24 mouse cellular contexts compared by ENCODE assay signal in genomic region chr3:152905800-152906199, GRCm38 (mm10).
DNase-seq lines count a peak whose midpoint lies in the region; ATAC-seq and TF ChIP-seq lines count a peak whose summit lies in the region.
"Had no signal": no experiment of that assay in that cellular context is flagged by ENCODE, and none has a peak within 500 bp of the region (broad histone marks: within the 10 kb centered on the region; RNA-seq: fewer than 3 reads in every experiment).

No protein-coding gene starts in this region.

- no peak overlapping the region for H3K4me3 ChIP-seq in MEL (ENCODE audit: control insufficient read depth in 1 of 2, insufficient read depth in 1 of 2, low read depth in 2 of 2, low read length in 2 of 2)
- H3K4me3 ChIP-seq: embryonic facial prominence, embryonic 15.5 days; erythroblast, embryonic 14.5 days; heart, embryonic 10.5 days; heart, embryonic 15.5 days; hindbrain, embryonic 10.5 days; hindbrain, embryonic 15.5 days had no signal

- TF ChIP-seq POLR2A in MEL (IDR thresholded peaks at IDR 0.05; ENCODE audit: control insufficient read depth in 1 of 2, insufficient read depth in 1 of 2, low read depth in 1 of 2, low read length in 2 of 2, poor library complexity in 1 of 2), result no peak
- TF ChIP-seq POLR2A in brain, embryonic 14.5 days (IDR thresholded peaks at IDR 0.05; ENCODE audit: borderline replicate concordance, extremely low read depth, insufficient read depth, insufficient read length, poor library complexity, severe bottlenecking), result no peak

- peaks cover 0 to 11% of the 10 kb centered on the region in 2 experiments; a peak in 3 of 4 replicates for H3K27me3 ChIP-seq in MEL (ENCODE audit: control insufficient read depth in 1 of 2, insufficient read depth in 2 of 2, low read length in 2 of 2)
- H3K27me3 ChIP-seq: CH12.LX; embryonic facial prominence, embryonic 15.5 days; heart, embryonic 15.5 days; hindbrain, embryonic 15.5 days had no signal

- no peak for TF ChIP-seq RAD21 in MEL (IDR thresholded peaks at IDR 0.05; ENCODE audit: low read depth, low read length)

- intact Hi-C loops in left cerebral cortex, postnatal 10 days (cut with DNase I), result no loop called here
- intact Hi-C loops in gastrocnemius, postnatal 36 days (cut with DNase I), result no loop called here

- H3K27ac ChIP-seq in MEL (ENCODE audit: control insufficient read depth, low read depth, low read length), result no peak overlapping the region
- H3K27ac ChIP-seq: embryonic facial prominence, embryonic 15.5 days; heart, embryonic 10.5 days; heart, embryonic 15.5 days; hindbrain, embryonic 10.5 days; hindbrain, embryonic 15.5 days had no signal

- H3K4me1 ChIP-seq in MEL (ENCODE audit: control insufficient read depth in 1 of 2, insufficient read depth in 2 of 2, low read length in 2 of 2), result no peaks in the 10 kb centered on the region
- H3K4me1 ChIP-seq: embryonic facial prominence, embryonic 15.5 days; heart, embryonic 10.5 days; heart, embryonic 15.5 days had no signal

- no peaks in the 10 kb centered on the region for H3K79me2 ChIP-seq in MEL (ENCODE audit: control insufficient read depth, insufficient read depth, low read length, poor library complexity)

- no peak for TF ChIP-seq EP300 in MEL (IDR thresholded peaks at IDR 0.05; ENCODE audit: low read depth in 1 of 2, low read length in 2 of 2)

- no peak overlapping the region for H3K9ac ChIP-seq in MEL (ENCODE audit: control insufficient read depth, low read depth, low read length, poor library complexity, severe bottlenecking)
- H3K9ac ChIP-seq: embryonic facial prominence, embryonic 15.5 days; heart, embryonic 15.5 days; hindbrain, embryonic 15.5 days had no signal

- H3K9me3 ChIP-seq in MEL (replicated peaks; ENCODE audit: insufficient read depth, low read length), result no peaks in the 10 kb centered on the region
- H3K9me3 ChIP-seq: embryonic facial prominence, embryonic 15.5 days; heart, embryonic 10.5 days; heart, embryonic 15.5 days; hindbrain, embryonic 10.5 days; hindbrain, embryonic 15.5 days had no signal

- TF ChIP-seq CTCF in MEL (IDR thresholded peaks at IDR 0.05 in 2 of 3, conservative IDR thresholded peaks at IDR 0.05 in 1 of 3; ENCODE audit: control insufficient read depth in 1 of 3, insufficient read depth in 1 of 3, low read depth in 2 of 3, low read length in 3 of 3, poor library complexity in 1 of 3, severe bottlenecking in 1 of 3), result no peak
- TF ChIP-seq CTCF in brain, embryonic 14.5 days (IDR thresholded peaks at IDR 0.05; ENCODE audit: borderline replicate concordance, extremely low read depth, insufficient read depth, insufficient read length), result no peak

- DNase-seq in frontal cortex, postnatal 14 days (ENCODE audit: low spot score in 2 of 2), result no peak
- DNase-seq in MEL (ENCODE audit: low read depth, low spot score), result peak; percentile 24
- peak; percentile 30 for DNase-seq in brain, embryonic 14.5 days (ENCODE audit: low read depth)
- no peak for DNase-seq in left cerebral cortex, postnatal 10 days (ENCODE audit: extremely low spot score in 1 of 2, low spot score in 2 of 2)
- DNase-seq in right cerebral cortex, postnatal 14 days, result no peak
- DNase-seq in gastrocnemius, postnatal 36 days, result no peak
- DNase-seq: adrenal gland, postnatal 10 days; cerebellum, adult 18-20 months; cerebellum, adult 9-11 months; cerebellum, postnatal 36 days; gastrocnemius, postnatal 14 days; heart, postnatal 14 days; kidney, adult 9 months had no signal

- H3K36me3 ChIP-seq in MEL (ENCODE audit: control insufficient read depth in 1 of 2, insufficient read depth in 2 of 2, low read length in 2 of 2), result no peaks in the 10 kb centered on the region
- H3K36me3 ChIP-seq: embryonic facial prominence, embryonic 15.5 days; heart, embryonic 10.5 days; heart, embryonic 15.5 days; hindbrain, embryonic 10.5 days; hindbrain, embryonic 15.5 days had no signal

- ATAC-seq in frontal cortex, adult (ENCODE audit: low TSS enrichment), result peak; percentile 15; the same call in 1 of the 2 replicates
- ATAC-seq in megakaryocyte, adult 5-6 weeks (ENCODE audit: poor library complexity, severe bottlenecking), result peak; percentile 94
- ATAC-seq: inflammation-experienced regulatory T-cells, adult 6 months; intestine, postnatal 0 days had no signal

TF ChIP-seq in MEL, 35 proteins besides CTCF, POLR2A, EP300 and RAD21:
- TF ChIP-seq MAZ (IDR thresholded peaks at IDR 0.05; ENCODE audit: low read depth, low read length), result no peak
- no peak for TF ChIP-seq MYB (IDR thresholded peaks at IDR 0.05; ENCODE audit: low read depth, low read length)
- TF ChIP-seq HCFC1 (IDR thresholded peaks at IDR 0.05; ENCODE audit: low read depth, low read length), result no peak
- TF ChIP-seq USF2 (IDR thresholded peaks at IDR 0.05; ENCODE audit: borderline replicate concordance in 1 of 2, insufficient read depth in 1 of 2, low read depth in 1 of 2, low read length in 2 of 2), result no peak
- TF ChIP-seq MEF2A (IDR thresholded peaks at IDR 0.05; ENCODE audit: extremely low read depth, insufficient replicate concordance, low read depth, low read length, poor library complexity, severe bottlenecking), result no peak
- no peak for TF ChIP-seq CHD1 (IDR thresholded peaks at IDR 0.05; ENCODE audit: low read depth, low read length)
- no peak for TF ChIP-seq KAT2A (conservative IDR thresholded peaks at IDR 0.05; ENCODE audit: low read depth, low read length)
- TF ChIP-seq ETS1 (IDR thresholded peaks at IDR 0.05; ENCODE audit: low read depth, low read length), result no peak
- TF ChIP-seq ZMIZ1 (IDR thresholded peaks at IDR 0.05; ENCODE audit: low read depth, low read length), result no peak

Comparison
In these comparisons a context has a peak if more than half of its experiments do, and no peak if none do; other contexts are left out.
1. DNase-seq: peak in MEL (single experiment) and brain, embryonic 14.5 days (single experiment); none in frontal cortex, postnatal 14 days (0 of 2), left cerebral cortex, postnatal 10 days (0 of 2), right cerebral cortex, postnatal 14 days (single experiment) and gastrocnemius, postnatal 36 days (0 of 2).